Mouse (Mus musculus) ES-CJ7 (cell line): ENCODE data around the gene Clpb.

ENCODE experiments used
- DNase-seq: peaks from one replicate; pipeline ENCODE4 v3.0.0; 2011; ENCODE audit warnings: low read depth, low spot score

Gene Clpb

DNA sequence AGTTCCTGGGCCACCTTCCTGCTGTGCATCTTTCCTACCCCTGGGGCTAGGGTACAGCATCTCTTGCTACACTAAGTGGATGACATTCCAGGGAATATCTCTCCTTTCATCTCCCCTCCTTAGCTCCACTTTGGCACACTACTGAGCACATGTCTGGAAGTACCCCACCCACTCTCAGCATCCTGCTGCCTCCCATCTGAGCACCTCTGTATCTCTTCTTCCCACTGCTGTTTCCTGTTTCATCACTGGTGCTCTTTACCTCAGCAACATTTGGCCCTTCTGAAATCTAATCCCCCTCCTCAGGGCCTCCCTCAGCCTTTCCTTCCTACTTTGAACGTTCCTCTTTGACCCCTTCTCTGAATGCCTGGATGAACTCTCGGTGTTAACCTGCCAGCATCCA lies 63.5 kb downstream of the Clpb start:
- DNase-seq = no peak

DNA sequence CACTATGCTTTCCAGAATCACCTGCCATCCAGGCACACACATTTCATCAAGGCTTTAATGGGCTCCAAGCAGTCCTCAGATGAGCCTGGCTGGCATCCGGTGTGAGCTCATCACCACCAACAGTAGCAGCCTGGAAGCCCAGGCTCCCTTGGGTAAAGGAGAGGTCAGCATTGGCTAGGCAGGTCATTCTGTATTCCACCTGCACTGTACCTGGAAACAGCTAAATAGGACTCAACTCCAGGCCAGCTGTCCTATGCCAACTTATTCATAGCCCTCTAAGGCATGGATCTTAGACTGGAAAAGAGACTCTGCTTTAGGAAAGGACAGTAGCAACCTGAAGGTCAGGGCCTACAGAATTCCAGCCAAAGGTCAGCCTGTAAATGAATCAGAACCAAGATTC lies 68.7 kb downstream of the Clpb start:
- DNase-seq = no peak

DNA sequence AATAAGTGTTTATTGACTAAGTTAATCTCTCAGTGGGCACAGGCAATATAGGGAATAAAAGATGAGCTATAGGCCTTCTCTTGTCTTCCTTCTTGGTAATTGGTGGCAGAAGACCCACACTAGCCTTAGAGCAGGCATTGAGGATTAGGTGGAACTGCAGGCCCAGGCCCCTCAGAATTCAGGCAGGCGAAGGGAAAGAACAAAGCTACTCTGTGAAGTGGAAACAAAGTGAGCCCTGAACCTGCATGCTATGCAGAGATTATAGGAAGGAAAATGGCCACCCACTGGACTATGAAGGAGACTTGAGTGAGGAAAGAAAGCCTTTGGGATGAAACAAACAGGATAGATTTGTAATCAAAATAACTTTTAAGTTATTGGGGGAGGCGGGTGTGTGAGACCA lies 69.6 kb downstream of the Clpb start:
- no peak for DNase-seq

DNA sequence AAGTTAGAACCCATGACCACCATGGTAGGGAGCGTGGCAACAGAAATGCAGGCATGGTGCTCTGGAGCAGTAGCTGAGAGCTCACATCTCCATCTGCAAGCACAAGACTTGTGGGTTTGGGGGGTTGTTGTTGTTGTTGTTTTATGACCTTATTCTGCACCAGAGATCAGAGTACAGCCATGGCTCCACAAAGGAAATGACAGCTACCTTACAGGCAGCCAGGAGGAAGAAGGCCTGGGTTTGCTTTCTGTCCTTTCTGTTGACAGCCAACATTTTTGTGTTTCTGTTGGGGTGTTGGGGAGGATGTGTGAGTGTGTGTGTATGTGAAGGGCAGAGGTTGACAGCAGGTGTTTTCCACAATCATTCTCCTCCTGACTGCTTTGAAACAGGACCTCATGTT lies 71.9 kb downstream of the Clpb start:
- no peak for DNase-seq

DNA sequence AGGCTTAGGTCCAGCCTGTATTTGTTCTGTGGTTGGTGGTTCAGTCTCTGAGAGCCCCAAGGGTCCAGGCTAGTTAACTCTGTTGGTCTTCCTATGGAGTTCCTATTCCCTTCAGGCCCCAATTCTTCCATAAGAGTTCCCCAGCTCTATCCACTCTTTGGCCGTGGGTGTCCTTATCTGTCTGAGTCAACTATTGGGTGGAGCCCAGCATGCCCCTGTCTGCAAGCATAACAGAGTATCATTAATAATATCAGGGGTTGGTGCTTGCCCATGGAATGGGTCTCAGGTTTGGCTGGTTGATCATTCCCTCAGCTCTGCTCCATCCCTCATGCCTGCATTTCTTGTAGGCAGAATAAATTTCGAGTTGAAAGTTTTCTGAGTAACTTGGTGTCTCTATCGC lies 74.3 kb downstream of the Clpb start:
- no peak for DNase-seq

DNA sequence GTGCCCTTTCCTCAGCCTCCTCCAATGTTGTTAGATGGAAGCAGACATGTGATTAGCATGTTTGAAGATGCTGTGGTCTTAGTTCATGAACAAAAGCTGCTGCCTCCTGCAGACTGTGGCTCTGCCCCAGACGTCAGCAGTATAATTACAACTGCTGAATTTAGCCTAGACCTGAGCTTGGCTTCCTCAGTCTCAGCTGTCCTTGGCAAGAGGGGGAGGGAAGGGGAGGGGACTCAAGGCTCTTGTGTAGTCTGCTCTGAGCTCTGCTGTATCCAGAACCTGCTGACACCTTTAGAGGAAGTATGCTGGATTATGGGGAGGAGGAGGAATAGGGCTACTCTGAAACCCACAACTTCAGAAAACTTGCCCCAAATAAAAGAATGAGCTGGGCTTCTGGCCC lies 76.2 kb downstream of the Clpb start:
- no peak for DNase-seq

DNA sequence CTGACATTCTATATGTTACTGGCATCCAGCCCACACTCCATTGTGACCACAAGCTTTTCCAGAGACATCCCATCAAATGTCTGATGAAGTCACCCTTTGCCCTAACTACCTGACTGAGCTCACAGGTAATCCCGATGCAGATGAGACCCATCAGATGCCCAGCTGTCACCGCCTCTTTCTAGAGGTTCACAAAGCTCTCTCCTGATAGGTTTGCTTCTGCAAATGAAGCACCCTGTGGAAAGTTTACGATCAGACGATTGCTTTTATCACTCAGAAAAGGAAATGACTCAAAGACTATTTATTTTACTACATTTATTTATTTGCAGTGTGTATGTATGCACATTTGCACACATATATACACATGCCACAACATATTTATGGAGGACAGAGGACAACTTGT lies 80.1 kb downstream of the Clpb start:
- DNase-seq = no peak

DNA sequence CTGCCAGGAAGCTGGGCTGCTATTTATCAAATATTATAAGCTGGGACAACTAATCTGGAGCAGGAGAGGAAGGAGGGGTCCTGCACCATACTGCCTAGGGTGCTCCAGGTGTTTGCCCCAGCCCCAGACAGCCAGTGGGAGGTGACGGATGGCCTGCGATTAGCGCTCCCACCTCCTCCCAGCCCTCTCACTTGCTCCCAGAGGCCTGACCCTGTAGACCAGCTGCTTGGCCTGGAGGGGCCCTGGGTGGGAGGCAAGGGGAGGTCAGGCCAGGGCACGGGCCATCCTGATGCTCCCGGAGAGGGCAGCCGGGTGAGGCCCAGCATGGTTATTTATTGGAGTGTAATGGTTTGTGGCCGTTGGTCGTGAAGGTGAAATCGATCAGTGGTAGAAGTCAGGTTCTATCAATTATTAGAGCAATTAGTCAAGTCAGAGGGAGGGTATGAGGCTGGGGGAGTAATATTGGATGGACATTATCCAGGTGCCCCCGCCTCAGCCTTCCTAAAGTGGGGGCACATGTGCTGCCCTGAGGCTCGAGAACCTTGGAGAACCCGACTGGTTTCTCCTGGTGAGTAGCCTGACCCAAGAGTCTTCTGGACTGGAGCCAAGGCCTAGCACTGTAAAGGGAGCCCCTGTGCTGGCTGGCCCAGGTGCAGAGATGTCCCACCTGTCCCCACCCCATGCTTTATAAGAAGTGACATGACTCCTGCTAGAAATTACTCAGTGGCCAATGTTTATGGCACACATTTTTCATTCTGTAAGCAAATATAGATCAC lies 83.3 kb downstream of the Clpb start:
- no peak for DNase-seq

DNA sequence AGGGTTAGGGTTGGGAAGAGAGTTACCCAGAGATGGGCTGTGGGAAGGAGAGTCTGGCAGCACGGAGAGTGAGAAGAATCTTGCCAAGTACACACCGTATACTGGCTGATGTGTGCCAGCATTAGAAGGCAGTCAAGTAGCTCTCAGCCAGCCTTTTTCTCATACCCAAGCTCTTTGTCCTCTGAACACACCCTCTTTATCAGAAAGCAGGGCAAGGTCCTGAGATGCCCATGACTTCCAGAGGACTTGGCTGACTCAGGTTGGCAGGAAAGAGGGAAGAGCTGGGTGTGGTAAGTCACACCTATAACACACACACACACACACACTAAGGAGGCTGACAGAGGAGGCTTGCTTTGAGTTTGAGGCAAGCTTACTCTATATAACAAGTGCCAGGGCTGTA lies 86.8 kb downstream of the Clpb start:
- no peak for DNase-seq

DNA sequence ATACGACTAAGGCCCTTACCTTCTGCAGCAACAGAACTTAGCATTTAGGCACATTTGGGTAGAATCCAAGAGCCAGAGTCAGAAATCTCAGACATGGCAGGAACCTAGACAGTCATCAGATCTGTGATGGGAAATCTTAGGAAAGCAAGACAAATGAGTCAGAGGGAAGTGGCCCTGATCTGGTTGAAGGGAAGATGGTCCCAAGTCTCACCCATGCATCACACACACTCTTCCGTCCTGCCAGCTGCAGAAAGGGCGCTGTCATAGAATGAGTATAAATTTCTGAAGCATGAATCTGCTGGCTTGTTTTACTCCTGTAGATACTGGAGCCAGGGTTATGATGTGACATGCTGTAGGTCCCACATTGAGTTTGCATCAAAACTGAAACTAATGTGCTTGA lies 88.9 kb downstream of the Clpb start:
- no peak for DNase-seq

DNA sequence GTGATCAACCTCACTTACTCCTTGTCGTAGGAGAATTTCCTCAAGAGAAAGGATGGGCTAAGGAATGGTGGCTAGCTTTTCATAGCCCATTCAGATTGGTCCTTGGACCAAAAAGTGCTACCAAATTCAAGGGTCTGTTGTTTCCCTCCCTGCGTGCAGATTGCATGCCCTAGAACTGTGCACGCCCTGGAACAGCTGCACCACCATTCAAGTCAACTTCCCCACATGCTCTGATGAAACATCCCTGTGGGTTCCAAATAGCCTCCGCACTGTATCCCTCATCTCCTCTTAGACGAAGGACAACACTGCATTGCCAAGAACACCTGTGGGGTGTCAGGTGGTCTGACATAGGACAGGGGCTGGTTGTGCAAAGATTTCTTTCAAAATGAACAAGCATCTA lies 90.1 kb downstream of the Clpb start:
- no peak for DNase-seq

DNA sequence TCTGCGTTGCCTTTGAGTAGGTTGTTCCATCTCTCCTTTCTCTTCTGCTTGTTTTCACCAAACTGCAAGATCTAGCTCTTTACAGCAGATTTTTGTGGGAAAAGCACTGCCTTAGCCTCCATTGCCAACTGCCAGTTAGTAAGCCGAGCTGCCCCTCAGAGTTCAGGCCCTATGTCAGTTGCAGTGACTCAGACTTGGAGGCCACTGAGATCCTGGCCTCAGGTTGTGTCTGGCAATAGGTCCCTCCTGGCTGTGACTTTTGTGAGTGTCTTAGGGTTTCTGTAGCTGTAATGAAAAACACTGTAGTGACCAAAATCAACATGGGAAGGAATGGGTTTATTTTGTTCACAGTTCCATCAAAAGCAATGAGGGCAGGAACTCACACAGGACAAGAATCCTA lies 91.0 kb downstream of the Clpb start:
- DNase-seq = no peak

DNA sequence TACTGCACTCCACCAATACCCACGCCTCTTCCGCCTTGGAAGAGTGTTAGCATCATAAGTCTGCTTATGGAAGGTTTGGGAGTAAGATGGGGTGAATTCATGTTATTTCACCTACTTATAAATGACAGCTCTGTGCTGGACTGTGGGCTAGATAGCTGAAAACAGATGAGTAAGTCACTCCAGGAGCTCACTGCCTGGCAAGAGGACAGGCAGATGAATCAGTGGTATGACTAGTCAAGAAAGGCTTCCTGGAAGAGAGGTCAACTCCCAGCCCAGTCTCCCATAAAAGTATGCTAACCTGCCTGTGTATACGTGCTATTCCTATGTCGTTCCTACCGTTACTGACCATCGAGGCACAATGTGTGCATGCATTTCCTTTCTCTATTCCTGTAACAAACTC lies 91.9 kb downstream of the Clpb start:
- DNase-seq = no peak

DNA sequence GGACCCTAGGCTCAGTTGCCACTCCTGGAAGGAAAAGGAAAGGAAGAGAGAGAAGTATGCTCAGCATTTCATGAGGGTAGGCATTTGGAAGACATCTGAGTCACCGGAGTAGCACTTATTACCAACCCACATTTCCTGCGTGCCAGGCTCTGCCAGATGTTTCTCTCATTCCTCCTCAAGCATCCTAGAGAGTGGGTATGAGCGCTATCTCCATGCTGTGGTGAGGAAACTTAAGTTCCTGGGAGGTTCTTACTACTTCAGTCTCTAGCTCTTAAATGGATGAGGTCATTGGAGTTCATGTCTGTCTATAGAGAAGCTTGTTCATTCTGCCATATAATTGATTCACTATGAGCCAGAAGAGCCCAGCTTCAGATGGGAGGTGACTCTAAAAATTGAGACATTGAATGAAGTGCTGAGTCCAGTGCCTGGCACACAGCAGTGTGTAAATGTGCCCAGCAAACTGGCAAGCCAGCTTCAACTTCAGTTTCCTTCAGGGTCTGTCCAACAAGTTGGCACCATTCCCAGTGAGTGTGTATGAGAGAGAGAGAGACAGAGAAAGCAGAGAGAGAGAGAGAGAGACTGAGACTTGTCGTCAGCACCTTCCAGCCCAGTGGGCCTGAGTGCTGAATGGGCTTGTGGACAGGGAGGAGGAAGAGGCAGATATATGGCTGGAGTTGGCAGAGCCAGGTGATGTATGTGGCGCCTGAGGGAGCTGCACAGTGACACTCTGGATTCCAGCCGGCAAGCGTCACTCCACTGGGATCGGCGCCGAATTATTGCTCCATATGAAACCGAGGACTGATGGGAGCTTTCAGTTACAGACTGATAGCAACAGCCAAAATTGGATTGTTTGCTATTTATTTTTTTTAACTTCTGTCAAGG lies 98.7 kb downstream of the Clpb start:
- no peak for DNase-seq

DNA sequence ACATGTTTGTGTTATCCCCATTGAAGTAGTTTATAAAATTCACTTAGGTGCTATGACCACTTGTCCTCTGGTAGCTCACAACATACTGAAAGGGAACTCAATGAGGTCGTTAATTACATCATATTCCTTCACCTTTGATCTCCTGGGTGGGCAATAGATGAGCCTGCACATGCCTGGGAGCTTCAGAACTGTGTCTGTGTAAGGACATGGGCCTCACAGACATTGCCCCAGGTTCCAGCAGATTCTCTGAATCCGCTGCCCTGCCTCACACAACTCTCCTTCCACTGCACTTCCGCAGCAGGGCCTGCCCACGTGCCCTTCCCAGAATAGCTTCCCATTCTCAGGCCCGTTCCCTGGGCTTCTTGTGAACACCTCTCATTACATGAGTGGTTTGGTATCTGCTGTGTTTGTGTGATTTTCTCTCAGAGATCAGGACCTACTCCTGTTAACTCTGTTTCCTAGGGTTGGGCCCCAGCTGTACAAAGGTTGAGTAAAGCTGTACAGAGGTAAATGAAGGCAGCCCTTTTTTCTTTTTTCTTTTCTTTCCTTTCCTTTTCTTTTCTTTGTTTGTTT lies 104.0 kb downstream of the Clpb start:
- DNase-seq = no peak

DNA sequence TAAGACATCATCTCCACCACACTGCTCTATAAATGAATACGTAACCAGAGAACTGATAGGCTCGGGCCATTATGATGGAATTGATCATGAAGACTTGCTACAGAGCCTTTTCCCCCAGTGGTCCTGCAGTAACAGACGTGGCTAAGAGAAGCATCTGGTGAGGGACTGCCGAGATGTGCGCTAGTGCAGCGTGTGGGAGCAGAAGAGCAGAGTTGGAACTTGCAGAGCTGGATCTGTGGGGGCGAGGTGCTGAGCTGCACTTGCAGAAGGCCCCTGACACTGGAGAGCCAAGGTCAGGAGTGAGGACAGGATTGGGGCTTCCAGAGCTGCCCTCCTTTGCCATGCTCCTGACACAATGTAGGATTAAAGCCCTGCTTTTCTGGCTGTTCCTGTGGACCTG lies 106.6 kb downstream of the Clpb start:
- DNase-seq = no peak

DNA sequence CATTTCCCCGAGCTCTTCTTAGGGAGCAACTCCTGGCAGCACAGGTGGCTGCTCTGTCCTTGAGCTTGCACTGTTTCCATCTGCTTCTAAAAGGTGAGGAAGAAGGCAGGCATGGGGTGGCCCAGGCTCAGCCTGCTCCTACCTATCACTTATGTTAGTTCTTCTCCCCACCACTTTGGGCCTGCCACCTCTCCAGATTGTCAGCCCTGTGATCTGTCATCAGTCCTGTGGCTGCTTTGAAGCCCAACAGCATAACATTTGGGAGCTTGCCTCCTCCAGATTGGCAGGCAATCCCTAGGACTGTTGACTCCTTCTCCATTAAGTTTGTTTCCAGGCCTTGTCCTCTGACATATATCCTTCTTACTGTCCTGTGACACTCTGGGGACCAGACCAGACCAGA lies 108.2 kb downstream of the Clpb start:
- no peak for DNase-seq

DNA sequence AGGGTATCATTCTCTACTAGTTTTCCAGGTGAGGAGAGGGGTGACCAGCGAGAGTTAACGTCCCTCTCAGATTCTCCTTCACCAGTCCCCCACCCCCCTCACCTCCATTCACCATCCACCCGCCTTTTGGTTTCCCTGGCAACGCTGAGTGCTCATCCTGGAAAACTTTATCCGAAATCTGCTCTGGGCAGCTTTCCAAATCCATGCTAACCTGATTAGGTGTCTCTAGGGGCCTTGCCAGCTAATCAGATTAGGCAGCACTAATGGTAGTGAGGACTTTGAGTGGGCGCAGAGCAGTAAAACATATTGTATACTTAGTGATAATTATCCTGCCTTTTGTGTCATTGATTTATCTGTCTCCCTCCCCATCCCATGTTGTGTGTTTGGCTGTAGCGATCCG lies 109.3 kb downstream of the Clpb start:
- no peak for DNase-seq

DNA sequence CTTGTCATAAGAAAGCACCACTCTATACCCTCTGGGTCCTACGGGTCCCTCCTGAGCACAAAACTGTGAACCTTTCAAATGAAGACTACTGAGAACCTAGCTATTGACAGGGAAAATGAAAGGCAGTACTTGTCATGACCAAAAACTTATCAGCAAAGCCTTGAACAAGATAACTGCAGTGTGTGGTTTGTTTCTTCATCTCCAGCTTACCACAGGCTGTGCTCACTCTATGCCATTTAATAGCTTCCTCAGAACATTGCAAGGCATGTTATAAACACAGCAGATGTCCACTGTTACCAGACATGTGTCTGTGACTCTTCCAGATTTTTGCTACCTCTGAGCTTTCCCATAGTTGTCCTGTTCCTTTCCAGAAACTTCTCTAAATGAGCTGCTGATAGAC lies 113.6 kb downstream of the Clpb start:
- DNase-seq = no peak

DNA sequence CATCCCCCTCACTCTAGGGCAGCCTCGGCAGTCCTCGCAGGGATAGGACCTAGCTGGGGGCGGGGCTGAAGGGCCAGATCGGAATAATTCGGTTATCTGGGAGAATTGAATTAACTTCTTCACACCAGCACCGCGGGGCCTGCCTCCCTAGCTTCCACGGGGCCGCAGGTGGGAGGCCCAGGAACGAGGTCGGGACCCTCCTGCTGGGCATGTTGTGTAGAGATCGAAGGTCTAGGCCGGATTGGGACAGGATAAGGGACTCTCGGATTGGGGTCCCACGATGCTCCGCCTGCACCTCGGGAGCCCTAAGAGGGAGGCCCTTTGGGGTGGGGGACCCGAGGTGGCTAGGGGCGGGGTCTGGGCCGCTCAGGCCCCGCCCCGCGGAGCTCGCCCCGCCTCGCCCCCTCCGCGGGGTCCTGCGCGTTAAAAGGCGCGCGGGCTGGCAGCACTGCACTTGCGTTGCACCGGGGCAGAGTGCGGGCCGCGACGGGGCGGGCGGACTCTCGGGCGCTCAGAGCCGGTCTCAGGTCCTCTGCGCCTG lies 154.5 kb downstream of the Clpb start, which contains the start of gene Phox2a:
TSS of gene Phox2a (plus strand) at position 453 of the 541 bp plus-strand sequence.
- peak; percentile 34 for DNase-seq

DNA sequence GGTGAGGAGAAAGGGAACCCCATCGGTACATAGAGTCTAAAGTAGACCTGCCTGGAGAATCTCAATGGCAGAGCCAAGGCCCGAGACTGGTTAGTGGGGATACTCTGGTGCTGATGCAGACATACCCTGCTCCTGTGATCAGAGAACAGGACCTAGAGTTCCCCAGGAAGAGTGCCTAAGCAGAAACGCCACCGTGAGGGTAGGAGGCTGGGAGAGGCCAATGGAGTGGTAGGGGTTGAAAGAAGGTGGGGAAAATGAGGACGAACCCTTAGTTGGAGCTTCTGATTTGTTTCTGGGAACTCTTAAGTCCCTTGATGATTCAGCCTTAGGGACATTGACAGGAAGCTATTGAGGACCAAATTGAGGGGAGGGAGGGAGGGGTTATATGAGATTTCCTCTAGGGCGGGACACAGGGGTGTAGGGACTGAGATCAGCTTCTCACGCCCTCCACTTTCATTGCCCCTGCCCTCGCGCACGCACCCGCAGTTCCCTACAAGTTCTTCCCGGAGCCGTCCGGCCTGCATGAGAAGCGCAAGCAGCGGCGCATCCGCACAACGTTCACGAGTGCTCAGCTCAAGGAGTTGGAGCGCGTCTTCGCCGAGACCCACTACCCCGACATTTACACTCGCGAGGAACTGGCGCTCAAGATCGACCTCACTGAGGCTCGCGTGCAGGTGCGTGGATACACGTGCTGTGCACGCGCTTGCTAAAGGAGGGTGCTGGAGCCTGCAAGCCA lies 157.0 kb downstream of the Clpb start:
- peak; percentile 53 for DNase-seq
